Mouse (Mus musculus): Measurements from ENCODE around the gene Lbx2. TPM values are rescaled to one million over a fixed set of nuclear protein-coding genes. Genes with fewer than 3 reads are reported as not detected.
A peak's percentile ranks its signal among the peaks of the same experiment; 100 is the strongest.

Lbx2 gene
- polyA plus RNA-seq, 1 experiment from 2014 or later, result not detected

GRCm38 (mm10) chr6:83122961-83123360 is 36.8 kb downstream of the Lbx2 start:
- H3K27ac ChIP-seq (ENCODE audit: low read length), result no peak overlapping the region
- H3K9me3 ChIP-seq (ENCODE audit: control insufficient read depth, low read length), result no peaks in the 10 kb centered on the region
- peaks cover 7% of the 10 kb centered on the region; the same call in 1 of the 2 replicates for H3K36me3 ChIP-seq (ENCODE audit: control insufficient read depth, insufficient read depth)
- ATAC-seq, result no peak
- H3K4me2 ChIP-seq (ENCODE audit: low read length), result peak overlapping the region; percentile 98; the same call in 1 of the 2 replicates
- no peak overlapping the region for H3K4me3 ChIP-seq (replicated peaks; ENCODE audit: low read length)
- peak overlapping the region; percentile 1; the same call in 1 of the 2 replicates for H3K9ac ChIP-seq (replicated peaks; ENCODE audit: low read depth, low read length)
- no peaks in the 10 kb centered on the region for H3K27me3 ChIP-seq (replicated peaks; ENCODE audit: control insufficient read depth, insufficient read depth, low read length)
- peaks cover 38% of the 10 kb centered on the region for H3K4me1 ChIP-seq (replicated peaks; ENCODE audit: control insufficient read depth, insufficient read depth, low read length)
- WGBS, result 80% methylated on average over 5 of the region's 5 CpGs

GRCm38 (mm10) chr6:83124851-83125312 is 38.7 kb downstream of the Lbx2 start:
- no peaks in the 10 kb centered on the region for H3K36me3 ChIP-seq (ENCODE audit: control insufficient read depth, insufficient read depth)
- WGBS, result under 1% methylated on average over 30 of the region's 30 CpGs
- ATAC-seq, result peak; percentile 26
- H3K9me3 ChIP-seq (ENCODE audit: control insufficient read depth, low read length), result no peaks in the 10 kb centered on the region
- peak overlapping the region; percentile 65 for H3K27ac ChIP-seq (ENCODE audit: low read length)
- H3K4me1 ChIP-seq (replicated peaks; ENCODE audit: control insufficient read depth, insufficient read depth, low read length), result peaks cover 31% of the 10 kb centered on the region
- peak overlapping the region; percentile 75 for H3K9ac ChIP-seq (replicated peaks; ENCODE audit: low read depth, low read length)
- peak overlapping the region; percentile 87 for H3K4me3 ChIP-seq (replicated peaks; ENCODE audit: low read length)
- no peaks in the 10 kb centered on the region for H3K27me3 ChIP-seq (replicated peaks; ENCODE audit: control insufficient read depth, insufficient read depth, low read length)
- peak overlapping the region; percentile 82 for H3K4me2 ChIP-seq (ENCODE audit: low read length)

GRCm38 (mm10) chr6:83125331-83125730 is 39.2 kb downstream of the Lbx2 start, which contains the start of gene Ino80b:
Ino80b (minus strand) TSS chr6:83125431.
- Histone ChIP-seq H3K4me1 (replicated peaks; ENCODE audit: control insufficient read depth, insufficient read depth, low read length) (peaks cover 27% of the 10 kb centered on the region), H3K4me2 (ENCODE audit: low read length) (peak within 1 kb of the TSS; percentile 82), H3K36me3 (ENCODE audit: control insufficient read depth, insufficient read depth) (no peaks in the 10 kb centered on the region), H3K9me3 (ENCODE audit: control insufficient read depth, low read length) (no peaks in the 10 kb centered on the region), H3K9ac (replicated peaks; ENCODE audit: low read depth, low read length) (peak within 1 kb of the TSS; percentile 75), H3K27me3 (replicated peaks; ENCODE audit: control insufficient read depth, insufficient read depth, low read length) (no peaks in the 10 kb centered on the region), H3K4me3 (replicated peaks; ENCODE audit: low read length) (peak within 1 kb of the TSS; percentile 87), H3K27ac (ENCODE audit: low read length) (peak within 1 kb of the TSS; percentile 65)
- 16% methylated on average over 5 of the region's 5 CpGs for WGBS
- no peak for ATAC-seq

- H3K27ac ChIP-seq (ENCODE audit: low read length), result no peak overlapping the region
- H3K4me1 ChIP-seq (replicated peaks; ENCODE audit: control insufficient read depth, insufficient read depth, low read length), result peaks cover 21% of the 10 kb centered on the region
- no peaks in the 10 kb centered on the region for H3K27me3 ChIP-seq (replicated peaks; ENCODE audit: control insufficient read depth, insufficient read depth, low read length)
- H3K4me2 ChIP-seq (ENCODE audit: low read length), result no peak overlapping the region
- no peak for ATAC-seq
- WGBS, result 91% methylated on average over 5 of the region's 5 CpGs
- no peaks in the 10 kb centered on the region for H3K9me3 ChIP-seq (ENCODE audit: control insufficient read depth, low read length)
- H3K36me3 ChIP-seq (ENCODE audit: control insufficient read depth, insufficient read depth), result no peaks in the 10 kb centered on the region
- H3K4me3 ChIP-seq (replicated peaks; ENCODE audit: low read length), result no peak overlapping the region
- H3K9ac ChIP-seq (replicated peaks; ENCODE audit: low read depth, low read length), result no peak overlapping the region
Observed at GRCm38 (mm10) chr6:83127419-83127818, 41.3 kb downstream of the Lbx2 start.

- ATAC-seq, result no peak
- Histone ChIP-seq H3K9ac (replicated peaks; ENCODE audit: low read depth, low read length) (no peak overlapping the region), H3K4me2 (ENCODE audit: low read length) (no peak overlapping the region), H3K36me3 (ENCODE audit: control insufficient read depth, insufficient read depth) (no peaks in the 10 kb centered on the region), H3K4me1 (replicated peaks; ENCODE audit: control insufficient read depth, insufficient read depth, low read length) (peaks cover 5% of the 10 kb centered on the region; the same call in 1 of the 2 replicates), H3K4me3 (replicated peaks; ENCODE audit: low read length) (no peak overlapping the region), H3K27ac (ENCODE audit: low read length) (no peak overlapping the region), H3K27me3 (replicated peaks; ENCODE audit: control insufficient read depth, insufficient read depth, low read length) (peaks cover 12% of the 10 kb centered on the region), H3K9me3 (ENCODE audit: control insufficient read depth, low read length) (no peaks in the 10 kb centered on the region)
- 86% methylated on average over 6 of the region's 6 CpGs for WGBS
Observed at GRCm38 (mm10) chr6:83131469-83132034, 45.4 kb downstream of the Lbx2 start.

- H3K36me3 ChIP-seq (ENCODE audit: control insufficient read depth, insufficient read depth), result no peaks in the 10 kb centered on the region
- H3K4me3 ChIP-seq (replicated peaks; ENCODE audit: low read length), result no peak overlapping the region
- no peak overlapping the region for H3K27ac ChIP-seq (ENCODE audit: low read length)
- ATAC-seq, result no peak
- WGBS, result 86% methylated on average over 9 of the region's 9 CpGs
- H3K9me3 ChIP-seq (ENCODE audit: control insufficient read depth, low read length), result no peaks in the 10 kb centered on the region
- no peak overlapping the region for H3K9ac ChIP-seq (replicated peaks; ENCODE audit: low read depth, low read length)
- H3K4me2 ChIP-seq (ENCODE audit: low read length), result no peak overlapping the region
- H3K27me3 ChIP-seq (replicated peaks; ENCODE audit: control insufficient read depth, insufficient read depth, low read length), result peaks cover 14% of the 10 kb centered on the region
- peaks cover 12% of the 10 kb centered on the region for H3K4me1 ChIP-seq (replicated peaks; ENCODE audit: control insufficient read depth, insufficient read depth, low read length)
Observed at GRCm38 (mm10) chr6:83132176-83132919, 46.2 kb downstream of the Lbx2 start.

- WGBS, result 63% methylated on average over 3 of the region's 3 CpGs
- no peaks in the 10 kb centered on the region for H3K9me3 ChIP-seq (ENCODE audit: control insufficient read depth, low read length)
- no peak for ATAC-seq
Observed at GRCm38 (mm10) chr6:83134226-83134625, 48.1 kb downstream of the Lbx2 start.

GRCm38 (mm10) chr6:83134951-83135513 is 48.9 kb downstream of the Lbx2 start, which contains the start of gene Rtkn:
Rtkn (plus strand) TSS chr6:83135463.
- no peak within 1 kb of the TSS for H3K27ac ChIP-seq (ENCODE audit: low read length)
- H3K27me3 ChIP-seq (replicated peaks; ENCODE audit: control insufficient read depth, insufficient read depth, low read length), result peaks cover 16% of the 10 kb centered on the region
- 59% methylated on average over 7 of the region's 7 CpGs for WGBS
- ATAC-seq, result no peak
- peak within 1 kb of the TSS; percentile 19; the same call in 1 of the 2 replicates for H3K4me3 ChIP-seq (replicated peaks; ENCODE audit: low read length)
- H3K36me3 ChIP-seq (ENCODE audit: control insufficient read depth, insufficient read depth), result no peaks in the 10 kb centered on the region
- H3K9ac ChIP-seq (replicated peaks; ENCODE audit: low read depth, low read length), result peak within 1 kb of the TSS; percentile 22; the same call in 1 of the 2 replicates
- peak within 1 kb of the TSS; percentile 28 for H3K4me2 ChIP-seq (ENCODE audit: low read length)
- no peaks in the 10 kb centered on the region for H3K9me3 ChIP-seq (ENCODE audit: control insufficient read depth, low read length)
- H3K4me1 ChIP-seq (replicated peaks; ENCODE audit: control insufficient read depth, insufficient read depth, low read length), result peaks cover 21% of the 10 kb centered on the region

More at GRCm38 (mm10) chr6:83134226-83134625, 48.1 kb downstream of the Lbx2 start:
- Histone ChIP-seq H3K27me3 (replicated peaks; ENCODE audit: control insufficient read depth, insufficient read depth, low read length) (peaks cover 16% of the 10 kb centered on the region), H3K9ac (replicated peaks; ENCODE audit: low read depth, low read length) (no peak overlapping the region), H3K4me2 (ENCODE audit: low read length) (no peak overlapping the region), H3K4me3 (replicated peaks; ENCODE audit: low read length) (no peak overlapping the region), H3K27ac (ENCODE audit: low read length) (no peak overlapping the region), H3K4me1 (replicated peaks; ENCODE audit: control insufficient read depth, insufficient read depth, low read length) (peaks cover 21% of the 10 kb centered on the region), H3K36me3 (ENCODE audit: control insufficient read depth, insufficient read depth) (no peaks in the 10 kb centered on the region)

GRCm38 (mm10) chr6:83135571-83136161 is 49.5 kb downstream of the Lbx2 start:
- H3K4me1 ChIP-seq (replicated peaks; ENCODE audit: control insufficient read depth, insufficient read depth, low read length), result peaks cover 21% of the 10 kb centered on the region
- H3K27ac ChIP-seq (ENCODE audit: low read length), result no peak overlapping the region
- no peak for ATAC-seq
- H3K27me3 ChIP-seq (replicated peaks; ENCODE audit: control insufficient read depth, insufficient read depth, low read length), result peaks cover 16% of the 10 kb centered on the region
- peak overlapping the region; percentile 28 for H3K4me2 ChIP-seq (ENCODE audit: low read length)
- no peaks in the 10 kb centered on the region for H3K9me3 ChIP-seq (ENCODE audit: control insufficient read depth, low read length)
- no peaks in the 10 kb centered on the region for H3K36me3 ChIP-seq (ENCODE audit: control insufficient read depth, insufficient read depth)
- 7% methylated on average over 37 of the region's 37 CpGs for WGBS
- peak overlapping the region; percentile 19; the same call in 1 of the 2 replicates for H3K4me3 ChIP-seq (replicated peaks; ENCODE audit: low read length)
- peak overlapping the region; percentile 22; the same call in 1 of the 2 replicates for H3K9ac ChIP-seq (replicated peaks; ENCODE audit: low read depth, low read length)

Measured in forebrain, embryonic 16.5 days (tissue).